Mouse (Mus musculus) erythroblast, embryonic 14.5 days (primary cell): ENCODE data around the gene Tet1. TPM values are rescaled to one million over a fixed set of nuclear protein-coding genes. Genes with fewer than 3 reads are reported as not detected.

ENCODE experiments used
- H3K27me3 ChIP-seq: 2 replicates; pipeline ENCODE4 v1.6.1; 2012; ENCODE audit warnings: inconsistent platforms; ENCODE audit not compliant: control insufficient read depth
- H3K36me3 ChIP-seq: 2 replicates; pipeline ENCODE4 v1.6.1; 2012; ENCODE audit warnings: mild to moderate bottlenecking, inconsistent platforms; ENCODE audit not compliant: control insufficient read depth
- H3K4me1 ChIP-seq: 2 replicates; pipeline ENCODE4 v1.6.1; 2012; ENCODE audit warnings: inconsistent platforms; ENCODE audit not compliant: control insufficient read depth
- H3K4me3 ChIP-seq: replicated peaks from 2 replicates; pipeline ENCODE3; 2012; ENCODE audit warnings: moderate library complexity, mild to moderate bottlenecking, inconsistent platforms
- H3K9me3 ChIP-seq: 2 replicates; pipeline ENCODE4 v1.6.1; 2012; ENCODE audit warnings: low read length, inconsistent platforms, mixed read lengths; ENCODE audit not compliant: control insufficient read depth
- GATA1 ChIP-seq: IDR thresholded peaks from 2 replicates; pipeline ENCODE4 v1.6.1; 2012; ENCODE audit warnings: low read length, inconsistent platforms, mixed read lengths
- TAL1 ChIP-seq: IDR thresholded peaks from 3 replicates; pipeline ENCODE4 v1.6.1; 2012; ENCODE audit warnings: low read length, inconsistent platforms, mixed read lengths
- polyA plus RNA-seq: library from polyadenylated mRNA; stranded (reverse); fragments of >175 nt; gene quantifications from 2 replicates; pipeline ENCODE4 v1.2.3, GENCODE M21; 2012

Gene Tet1
- polyA plus RNA-seq, 1 experiment, result not detected

- H3K27me3 ChIP-seq, result no peaks in the 10 kb centered on the region
- H3K36me3 ChIP-seq, result no peaks in the 10 kb centered on the region
- no peak overlapping the region for H3K4me3 ChIP-seq
- H3K9me3 ChIP-seq, result no peaks in the 10 kb centered on the region
- H3K4me1 ChIP-seq, result no peaks in the 10 kb centered on the region
- TF ChIP-seq TAL1, result no peak
- no peak for TF ChIP-seq GATA1
Observed at GRCm38 (mm10) chr10:62843787-62844491, 64.9 kb downstream of the Tet1 start.

DNA sequence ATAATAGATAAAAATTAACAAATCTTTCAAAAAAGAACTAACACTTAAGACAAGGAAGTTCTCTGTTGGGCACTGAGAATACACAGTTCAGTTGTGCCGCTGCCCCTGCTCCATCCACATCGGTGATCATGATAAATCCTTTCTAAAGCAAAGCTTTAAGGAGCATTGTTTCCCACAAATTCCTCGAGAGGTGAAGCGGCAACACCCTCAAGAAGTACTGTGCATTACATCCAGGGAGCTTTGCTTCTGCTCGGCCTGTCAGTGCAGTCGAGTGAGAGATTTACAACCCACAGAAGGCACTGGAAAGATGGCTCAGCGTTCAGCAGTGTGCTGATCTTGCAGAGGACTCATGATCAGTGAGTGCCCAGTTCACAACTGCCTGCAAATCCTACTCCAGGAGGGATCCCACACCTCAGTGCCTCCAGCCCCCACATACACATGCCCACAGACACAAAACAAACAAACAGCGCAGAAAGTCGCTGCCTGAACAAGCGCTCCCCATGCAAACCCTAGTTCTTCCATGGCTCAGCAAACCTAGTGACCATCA, 66.8 kb downstream of the Tet1 start:
- TF ChIP-seq TAL1, result no peak
- TF ChIP-seq GATA1, result no peak
- H3K4me1 ChIP-seq, result no peaks in the 10 kb centered on the region
- H3K36me3 ChIP-seq, result no peaks in the 10 kb centered on the region
- no peaks in the 10 kb centered on the region for H3K27me3 ChIP-seq
- no peak overlapping the region for H3K4me3 ChIP-seq
- H3K9me3 ChIP-seq, result no peaks in the 10 kb centered on the region

- H3K4me3 ChIP-seq, result no peak overlapping the region
- H3K4me1 ChIP-seq, result no peaks in the 10 kb centered on the region
- H3K36me3 ChIP-seq, result no peaks in the 10 kb centered on the region
- no peak for TF ChIP-seq GATA1
- no peak for TF ChIP-seq TAL1
- no peaks in the 10 kb centered on the region for H3K9me3 ChIP-seq
- H3K27me3 ChIP-seq, result no peaks in the 10 kb centered on the region
Observed at GRCm38 (mm10) chr10:62840687-62841086, 68.1 kb downstream of the Tet1 start.

DNA sequence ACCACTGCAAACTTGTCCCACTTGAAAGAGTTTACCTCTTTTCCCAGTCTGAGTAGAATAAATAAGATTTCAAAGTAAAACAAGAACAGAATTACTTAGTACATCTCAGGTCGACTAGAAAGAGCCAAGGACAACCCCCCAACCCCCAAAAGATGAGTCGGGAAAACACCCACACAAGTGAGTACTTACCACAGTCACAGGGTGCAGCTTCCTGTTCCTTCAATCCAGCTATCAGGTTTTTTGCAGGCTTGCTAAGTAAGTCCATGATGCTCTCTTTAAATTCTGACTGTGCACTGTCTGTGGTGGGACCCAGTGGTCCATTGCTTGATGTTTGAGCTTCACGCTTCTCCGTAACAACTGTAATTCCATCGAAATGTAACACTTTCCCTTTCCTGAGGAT, 70.8 kb downstream of the Tet1 start:
- Histone ChIP-seq H3K36me3 (no peaks in the 10 kb centered on the region), H3K4me3 (no peak overlapping the region), H3K27me3 (no peaks in the 10 kb centered on the region), H3K4me1 (no peaks in the 10 kb centered on the region), H3K9me3 (no peaks in the 10 kb centered on the region)
- TF ChIP-seq TAL1, result no peak
- TF ChIP-seq GATA1, result no peak

GRCm38 (mm10) chr10:62832783-62833182, 76.0 kb downstream of the Tet1 start:
- Histone ChIP-seq H3K9me3 (no peaks in the 10 kb centered on the region), H3K36me3 (no peaks in the 10 kb centered on the region), H3K27me3 (no peaks in the 10 kb centered on the region), H3K4me3 (no peak overlapping the region), H3K4me1 (no peaks in the 10 kb centered on the region)
- TF ChIP-seq GATA1 (no peak), TAL1 (no peak)

DNA sequence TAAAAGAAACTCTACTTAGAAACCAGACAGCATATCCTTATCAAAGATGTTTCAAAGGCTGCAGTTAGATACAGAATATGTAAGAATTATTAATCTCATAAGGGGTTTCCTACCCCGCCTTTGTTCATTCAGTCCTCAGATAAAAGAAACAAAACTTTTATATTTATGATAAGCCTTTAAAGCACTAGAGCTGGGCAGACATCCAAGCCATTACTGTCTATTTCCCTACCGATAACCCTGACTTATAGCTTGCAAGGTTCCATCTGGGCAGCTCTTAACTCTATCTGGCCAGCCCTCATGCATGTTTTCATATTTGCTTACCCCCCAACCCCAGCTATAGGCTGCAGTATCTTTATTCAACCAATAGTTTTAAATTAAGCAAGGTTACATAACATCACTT, 77.2 kb downstream of the Tet1 start:
- no peaks in the 10 kb centered on the region for H3K36me3 ChIP-seq
- H3K9me3 ChIP-seq, result no peaks in the 10 kb centered on the region
- no peaks in the 10 kb centered on the region for H3K4me1 ChIP-seq
- H3K27me3 ChIP-seq, result no peaks in the 10 kb centered on the region
- no peak overlapping the region for H3K4me3 ChIP-seq
- no peak for TF ChIP-seq TAL1
- TF ChIP-seq GATA1, result no peak

GRCm38 (mm10) chr10:62824474-62824873, 84.3 kb downstream of the Tet1 start:
- Histone ChIP-seq H3K27me3 (no peaks in the 10 kb centered on the region), H3K36me3 (no peaks in the 10 kb centered on the region), H3K4me3 (no peak overlapping the region), H3K4me1 (no peaks in the 10 kb centered on the region), H3K9me3 (no peaks in the 10 kb centered on the region)
- no peak for TF ChIP-seq GATA1

GRCm38 (mm10) chr10:62823431-62823830, 85.4 kb downstream of the Tet1 start:
- no peaks in the 10 kb centered on the region for H3K36me3 ChIP-seq
- no peak overlapping the region for H3K4me3 ChIP-seq
- H3K9me3 ChIP-seq, result no peaks in the 10 kb centered on the region
- H3K4me1 ChIP-seq, result no peaks in the 10 kb centered on the region
- H3K27me3 ChIP-seq, result no peaks in the 10 kb centered on the region
- TF ChIP-seq GATA1 (no peak), TAL1 (no peak)

- H3K4me3 ChIP-seq, result no peak overlapping the region
- no peaks in the 10 kb centered on the region for H3K36me3 ChIP-seq
- no peak for TF ChIP-seq TAL1
- TF ChIP-seq GATA1, result no peak
- H3K4me1 ChIP-seq, result no peaks in the 10 kb centered on the region
- H3K27me3 ChIP-seq, result no peaks in the 10 kb centered on the region
- H3K9me3 ChIP-seq, result no peaks in the 10 kb centered on the region
Observed at GRCm38 (mm10) chr10:62810010-62810409, 98.8 kb downstream of the Tet1 start.

GRCm38 (mm10) chr10:62808766-62809165, 100.0 kb downstream of the Tet1 start:
- no peaks in the 10 kb centered on the region for H3K27me3 ChIP-seq
- H3K36me3 ChIP-seq, result no peaks in the 10 kb centered on the region
- H3K4me3 ChIP-seq, result no peak overlapping the region
- no peaks in the 10 kb centered on the region for H3K4me1 ChIP-seq
- no peaks in the 10 kb centered on the region for H3K9me3 ChIP-seq
- no peak for TF ChIP-seq GATA1
- TF ChIP-seq TAL1, result no peak
